Mouse (Mus musculus) ES-Bruce4 (cell line): ENCODE data around the gene Usp54.

Experiments used
- CTCF ChIP-seq: IDR thresholded peaks from one replicate; pipeline ENCODE4 v1.8.1; 2011; ENCODE audit warnings: low read depth, low read length
- EP300 ChIP-seq: IDR thresholded peaks from 2 replicates; pipeline ENCODE4 v1.6.1; 2011; ENCODE audit warnings: low read depth, low read length; ENCODE audit not compliant: insufficient read depth
- POLR2A ChIP-seq: IDR thresholded peaks from one replicate; pipeline ENCODE4 v1.8.1; 2011; ENCODE audit warnings: low read length; ENCODE audit not compliant: insufficient read depth

DNA sequence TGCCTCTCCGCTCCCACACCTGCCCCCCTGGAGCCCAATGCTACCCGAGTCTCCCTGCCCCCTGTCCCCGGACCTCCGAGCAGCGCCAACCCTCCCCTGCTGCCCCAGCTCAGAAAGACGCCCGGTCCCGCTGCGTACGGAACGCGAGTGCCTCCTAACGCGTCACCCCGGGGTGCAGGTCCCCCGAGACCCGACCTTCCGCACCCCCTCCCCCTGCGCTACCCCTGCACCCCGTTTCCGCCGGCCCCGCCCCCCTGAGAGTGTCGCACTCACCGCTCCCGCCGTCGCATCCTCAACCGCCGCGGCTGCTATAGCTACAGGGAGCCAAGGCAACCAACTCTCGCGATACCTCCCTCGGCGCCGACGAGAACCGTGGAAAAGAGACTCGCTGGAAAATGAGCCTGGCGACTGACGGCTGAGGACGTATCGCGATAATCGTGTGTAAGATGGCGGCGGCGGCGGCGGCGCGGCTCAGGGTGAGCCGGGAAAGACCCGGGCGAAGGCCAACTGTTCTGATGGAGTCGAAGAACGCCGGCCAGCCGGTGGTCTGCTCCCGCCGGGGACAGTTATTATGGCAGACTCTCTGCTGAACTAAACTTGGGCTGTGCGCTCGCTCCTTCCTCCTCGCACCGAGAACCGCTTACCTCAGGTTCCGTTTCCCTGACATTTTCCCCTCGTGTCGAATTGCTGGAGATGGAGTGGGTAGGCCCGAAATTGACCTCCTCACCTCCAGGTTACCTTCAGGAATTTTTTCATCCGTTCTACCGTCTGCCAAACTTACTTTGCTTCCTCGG, at the start of gene Usp54:
- TF ChIP-seq CTCF (no peak), POLR2A (peak; percentile 45), EP300 (no peak)
